Mouse (Mus musculus) right cerebral cortex, postnatal 14 days (tissue): ENCODE measurements around the gene Cacna2d3.
A peak's percentile ranks its signal among the peaks of the same experiment; 100 is the strongest.

Experiments
- DNase-seq: peaks from one replicate; pipeline ENCODE4 v3.0.0; 2022

Cacna2d3 gene

GRCm38 (mm10) chr14:29485416-29485815, 236.2 kb downstream of the Cacna2d3 start:
- DNase-seq = no peak

- DNase-seq = peak; percentile 22
These were observed 243.2 kb downstream of the Cacna2d3 start for GRCm38 (mm10) chr14:29478403-29478983.

- DNase-seq = no peak
These were observed 257.4 kb downstream of the Cacna2d3 start for GRCm38 (mm10) chr14:29464277-29464676.

- DNase-seq = no peak
These were observed 272.5 kb downstream of the Cacna2d3 start for GRCm38 (mm10) chr14:29449203-29449602.

- peak; percentile 63 for DNase-seq
These were observed 278.3 kb downstream of the Cacna2d3 start for GRCm38 (mm10) chr14:29443091-29444026.

GRCm38 (mm10) chr14:29442476-29442875, 279.2 kb downstream of the Cacna2d3 start:
- DNase-seq = no peak

- no peak for DNase-seq
These were observed 283.0 kb downstream of the Cacna2d3 start for GRCm38 (mm10) chr14:29438666-29439065.

GRCm38 (mm10) chr14:29438251-29438650, 283.4 kb downstream of the Cacna2d3 start:
- no peak for DNase-seq

GRCm38 (mm10) chr14:29435203-29435602, 286.5 kb downstream of the Cacna2d3 start:
- DNase-seq = no peak

GRCm38 (mm10) chr14:29433716-29434115, 287.9 kb downstream of the Cacna2d3 start:
- no peak for DNase-seq

- DNase-seq = no peak
These were observed 288.5 kb downstream of the Cacna2d3 start for GRCm38 (mm10) chr14:29433076-29433714.

- no peak for DNase-seq
These were observed 291.9 kb downstream of the Cacna2d3 start for GRCm38 (mm10) chr14:29429788-29430187.

- no peak for DNase-seq
These were observed 296.0 kb downstream of the Cacna2d3 start for GRCm38 (mm10) chr14:29425666-29426065.

GRCm38 (mm10) chr14:29425208-29425607, 296.5 kb downstream of the Cacna2d3 start:
- no peak for DNase-seq

GRCm38 (mm10) chr14:29405878-29406165, 315.8 kb downstream of the Cacna2d3 start:
- no peak for DNase-seq

GRCm38 (mm10) chr14:29405125-29405877, 316.4 kb downstream of the Cacna2d3 start:
- DNase-seq = peak; percentile 45

GRCm38 (mm10) chr14:29403849-29404808, 317.5 kb downstream of the Cacna2d3 start:
- no peak for DNase-seq

- DNase-seq = no peak
These were observed 319.2 kb downstream of the Cacna2d3 start for GRCm38 (mm10) chr14:29402471-29402870.

GRCm38 (mm10) chr14:29393786-29394185, 327.9 kb downstream of the Cacna2d3 start:
- no peak for DNase-seq

- no peak for DNase-seq
These were observed 328.8 kb downstream of the Cacna2d3 start for GRCm38 (mm10) chr14:29392851-29393250.

- no peak for DNase-seq
These were observed 330.2 kb downstream of the Cacna2d3 start for GRCm38 (mm10) chr14:29391489-29391888.

- DNase-seq = no peak
These were observed 333.9 kb downstream of the Cacna2d3 start for GRCm38 (mm10) chr14:29387761-29388160.
